Mouse (Mus musculus) retina, embryonic 14.5 days (tissue): ENCODE measurements around the gene Vmac.
A peak's percentile ranks its signal among the peaks of the same experiment; 100 is the strongest.

ENCODE experiments used
- DNase-seq: peaks from one replicate; pipeline ENCODE4 v3.0.0-alpha.2; 2015; ENCODE audit warnings: low spot score

The Vmac gene

DNA sequence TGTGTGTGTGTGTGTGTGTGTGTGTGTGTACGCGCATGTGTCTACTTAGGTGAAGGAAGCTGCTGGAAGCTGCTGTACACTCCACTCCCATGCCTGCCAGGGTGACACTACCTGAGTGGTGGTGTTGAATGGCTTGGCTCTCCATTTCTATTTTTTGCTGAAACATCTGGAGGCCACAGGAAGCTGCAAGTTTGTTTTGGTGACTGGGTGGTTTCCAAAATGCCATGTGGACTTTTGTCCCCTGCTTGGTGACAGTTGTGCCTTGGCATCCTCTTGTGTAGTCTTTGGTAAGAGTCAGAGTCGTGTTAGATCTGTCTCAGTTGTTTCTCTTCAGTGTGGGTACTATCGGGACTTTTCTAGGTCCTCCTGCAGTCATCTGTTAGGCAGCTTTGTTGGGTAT is 31.0 kb downstream of the Vmac start:
- DNase-seq: no peak

- no peak for DNase-seq
Observed at GRCm38 (mm10) chr17:56684649-56685048, 33.2 kb downstream of the Vmac start.

- no peak for DNase-seq
Observed at GRCm38 (mm10) chr17:56683546-56684140, 34.2 kb downstream of the Vmac start.

- DNase-seq: no peak
Observed at GRCm38 (mm10) chr17:56682880-56683279, 34.9 kb downstream of the Vmac start.

- no peak for DNase-seq
Observed at GRCm38 (mm10) chr17:56681791-56682190, 36.0 kb downstream of the Vmac start.

DNA sequence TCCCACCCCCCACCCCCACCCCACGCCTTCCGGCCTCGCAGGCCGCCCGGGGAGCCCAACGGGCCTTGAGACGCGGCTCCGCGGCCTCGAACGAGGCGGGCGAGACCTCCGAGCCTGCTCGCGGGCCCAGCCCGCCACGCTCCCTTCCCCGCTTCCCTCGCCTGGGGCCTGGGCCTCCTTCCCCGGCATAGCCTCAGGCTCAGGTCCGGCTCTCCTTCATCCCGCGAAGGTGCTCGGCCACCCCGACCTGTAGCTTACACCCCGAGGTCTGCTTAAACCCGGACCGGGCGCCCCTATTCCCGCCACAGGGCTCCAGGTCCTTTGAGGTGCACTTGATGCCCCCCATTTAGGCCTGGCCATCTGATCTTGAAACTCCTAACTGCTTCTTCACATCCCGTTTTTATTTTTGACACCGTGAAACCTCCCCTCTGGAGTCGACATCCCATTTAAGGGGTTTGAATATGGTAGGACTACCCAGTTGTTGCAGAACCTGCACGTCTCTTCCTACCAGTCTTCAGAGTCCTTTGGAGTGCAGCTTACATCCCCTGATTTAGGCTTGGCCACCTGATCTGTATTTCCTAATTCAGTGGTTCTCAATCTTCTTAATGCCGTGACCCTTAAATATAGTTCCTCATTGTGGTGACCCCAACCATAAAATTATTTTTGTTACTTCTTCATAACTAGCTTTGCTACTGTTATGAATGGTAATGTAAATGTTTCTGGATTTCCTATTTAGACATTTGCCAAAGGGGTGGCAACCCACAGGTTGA is 44.0 kb downstream of the Vmac start:
- DNase-seq: no peak

- DNase-seq: peak; percentile 99
Observed at GRCm38 (mm10) chr17:56672941-56673646, 44.7 kb downstream of the Vmac start, which contains the start of gene Ranbp3. Gene Ranbp3, plus strand, starts transcription at chr17:56673294.

- DNase-seq: no peak
Observed at GRCm38 (mm10) chr17:56669766-56670165, 48.1 kb downstream of the Vmac start.

- peak; percentile 94 for DNase-seq
Observed at GRCm38 (mm10) chr17:56668384-56669144, 49.3 kb downstream of the Vmac start.

- no peak for DNase-seq
Observed at GRCm38 (mm10) chr17:56667591-56667990, 50.2 kb downstream of the Vmac start.

GRCm38 (mm10) chr17:56666384-56666783 is 51.4 kb downstream of the Vmac start:
- no peak for DNase-seq

DNA sequence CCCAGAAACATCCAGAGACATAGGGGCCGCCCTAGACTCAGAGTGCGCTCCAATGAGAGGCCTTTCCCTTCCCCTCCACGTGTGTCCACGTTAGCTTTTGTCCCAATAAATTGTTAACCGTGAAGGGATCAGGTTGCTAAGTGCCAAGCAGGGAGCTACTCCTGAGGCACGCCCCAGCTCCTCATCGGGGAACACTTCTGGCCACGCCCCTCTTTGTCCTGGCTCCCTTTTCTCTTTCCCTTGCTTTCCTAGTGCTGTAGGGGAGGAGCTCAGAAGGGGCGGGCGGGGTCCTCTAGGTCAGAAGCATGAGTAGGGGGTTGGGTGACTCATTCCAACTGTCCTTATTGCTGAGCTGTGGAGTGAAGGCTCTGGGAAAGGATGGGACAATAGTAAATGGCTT is 53.5 kb downstream of the Vmac start:
- peak; percentile 56 for DNase-seq
